Mouse (Mus musculus) hindbrain, embryonic 12.5 days (tissue): ENCODE measurements around the gene Morc1. TPM values are rescaled to one million over a fixed set of nuclear protein-coding genes. Genes with fewer than 3 reads are reported as not detected.
A peak's percentile ranks its signal among the peaks of the same experiment; 100 is the strongest.

Experiments
- ATAC-seq: fragments of 200-750 bp; cut with Nextera tagmentation; 2 replicates; pipeline ENCODE4 v1.8.0; 2017; ENCODE audit warnings: moderate TSS enrichment; ENCODE audit not compliant: low FRiP score
- H3K27ac ChIP-seq: fragments of 300-500 bp; sonication (generic); 2 replicates; pipeline ENCODE4 v1.5.1; 2016; ENCODE audit warnings: mild to moderate bottlenecking
- H3K27me3 ChIP-seq: fragments of 300-500 bp; sonication (generic); 2 replicates; pipeline ENCODE4 v1.6.1; 2016; ENCODE audit warnings: mild to moderate bottlenecking
- H3K36me3 ChIP-seq: fragments of 300-500 bp; sonication (generic); 2 replicates; pipeline ENCODE4 v1.6.1; 2016; ENCODE audit warnings: mild to moderate bottlenecking
- H3K4me1 ChIP-seq: fragments of 300-500 bp; sonication (generic); 2 replicates; pipeline ENCODE4 v1.6.1; 2016
- H3K4me2 ChIP-seq: fragments of 300-500 bp; sonication (generic); replicated peaks from 2 replicates; pipeline ENCODE4 v1.6.1; 2016; ENCODE audit warnings: mild to moderate bottlenecking
- H3K4me3 ChIP-seq: fragments of 300-500 bp; sonication (generic); 2 replicates; pipeline ENCODE4 v1.5.1; 2016; ENCODE audit warnings: mild to moderate bottlenecking
- H3K9ac ChIP-seq: fragments of 300-500 bp; sonication (generic); 2 replicates; pipeline ENCODE4 v1.6.1; 2016; ENCODE audit warnings: mild to moderate bottlenecking, moderate library complexity
- H3K9me3 ChIP-seq: fragments of 300-500 bp; sonication (generic); replicated peaks from 2 replicates; pipeline ENCODE4 v1.6.1; 2016; ENCODE audit warnings: mild to moderate bottlenecking
- WGBS: fragments of 180-500 bp; shearing (Covaris S2); methylation state at CpG from one replicate; pipeline ENCODE4 v1.1.7; 2016; 5-methylcytosine and 5-hydroxymethylcytosine counted together
- polyA plus RNA-seq: library from polyadenylated mRNA; unstranded; fragments of >200 nt; fragmentation: Nextera tagmentation; extraction: Ambion mirVana; gene quantifications from 2 replicates; pipeline ENCODE4 v1.2.1, GENCODE M21; 2016

Morc1 gene
- polyA plus RNA-seq, 1 experiment from 2014 or later, result not detected

- Histone ChIP-seq H3K9ac (no peak overlapping the region), H3K4me1 (no peaks in the 10 kb centered on the region), H3K27me3 (no peaks in the 10 kb centered on the region), H3K27ac (no peak overlapping the region), H3K4me2 (no peak overlapping the region), H3K9me3 (no peaks in the 10 kb centered on the region), H3K4me3 (no peak overlapping the region), H3K36me3 (no peaks in the 10 kb centered on the region)
- ATAC-seq, result no peak
Observed at GRCm38 (mm10) chr16:48519569-48519968, 88.5 kb downstream of the Morc1 start.

GRCm38 (mm10) chr16:48537108-48537507 lies 106.1 kb downstream of the Morc1 start:
- no peak for ATAC-seq
- 92% methylated on average over 5 of the region's 5 CpGs for WGBS
- H3K27ac ChIP-seq, result no peak overlapping the region
- no peaks in the 10 kb centered on the region for H3K4me1 ChIP-seq
- no peaks in the 10 kb centered on the region for H3K9me3 ChIP-seq
- no peak overlapping the region for H3K9ac ChIP-seq
- H3K4me3 ChIP-seq, result no peak overlapping the region
- no peaks in the 10 kb centered on the region for H3K36me3 ChIP-seq
- no peaks in the 10 kb centered on the region for H3K27me3 ChIP-seq
- no peak overlapping the region for H3K4me2 ChIP-seq

GRCm38 (mm10) chr16:48562290-48563080 lies 131.4 kb downstream of the Morc1 start:
- no peak overlapping the region for H3K4me2 ChIP-seq

GRCm38 (mm10) chr16:48570354-48570753 lies 139.3 kb downstream of the Morc1 start:
- Histone ChIP-seq H3K27ac (no peak overlapping the region), H3K27me3 (no peaks in the 10 kb centered on the region)
- WGBS, result 22% methylated on average over 9 of the region's 9 CpGs

More at GRCm38 (mm10) chr16:48562290-48563080, 131.4 kb downstream of the Morc1 start:
- H3K36me3 ChIP-seq, result no peaks in the 10 kb centered on the region
- peak; percentile 70 for ATAC-seq
- no peaks in the 10 kb centered on the region for H3K27me3 ChIP-seq
- no peaks in the 10 kb centered on the region for H3K9me3 ChIP-seq
- 13% methylated on average over 11 of the region's 11 CpGs for WGBS
- H3K4me1 ChIP-seq, result peaks cover 9% of the 10 kb centered on the region
- no peak overlapping the region for H3K9ac ChIP-seq
- H3K4me3 ChIP-seq, result no peak overlapping the region
- H3K27ac ChIP-seq, result 0 out of 2 replicates have a peak overlapping the region, but pooled peaks have one; percentile 2

GRCm38 (mm10) chr16:48574072-48574471 lies 143.0 kb downstream of the Morc1 start:
- 85% methylated on average over 5 of the region's 5 CpGs for WGBS
- ATAC-seq, result no peak

More at GRCm38 (mm10) chr16:48570354-48570753, 139.3 kb downstream of the Morc1 start:
- Histone ChIP-seq H3K9ac (no peak overlapping the region), H3K4me3 (no peak overlapping the region), H3K4me1 (no peaks in the 10 kb centered on the region), H3K9me3 (no peaks in the 10 kb centered on the region), H3K36me3 (no peaks in the 10 kb centered on the region), H3K4me2 (no peak overlapping the region)
- peak; percentile 78; the same call in 1 of the 2 replicates for ATAC-seq

GRCm38 (mm10) chr16:48574499-48574898 lies 143.5 kb downstream of the Morc1 start:
- Histone ChIP-seq H3K27me3 (no peaks in the 10 kb centered on the region), H3K9ac (no peak overlapping the region), H3K4me3 (no peak overlapping the region), H3K4me2 (no peak overlapping the region), H3K4me1 (no peaks in the 10 kb centered on the region), H3K27ac (no peak overlapping the region), H3K36me3 (no peaks in the 10 kb centered on the region), H3K9me3 (0 out of 2 replicates have a peak, but pooled peaks cover 3% of the 10 kb centered on the region)
- ATAC-seq, result no peak
- WGBS, result 83% methylated on average over 3 of the region's 3 CpGs

More at GRCm38 (mm10) chr16:48574072-48574471, 143.0 kb downstream of the Morc1 start:
- Histone ChIP-seq H3K9ac (no peak overlapping the region), H3K4me1 (no peaks in the 10 kb centered on the region), H3K4me3 (no peak overlapping the region), H3K27me3 (no peaks in the 10 kb centered on the region), H3K36me3 (no peaks in the 10 kb centered on the region), H3K4me2 (no peak overlapping the region), H3K27ac (no peak overlapping the region), H3K9me3 (no peaks in the 10 kb centered on the region)

GRCm38 (mm10) chr16:48585369-48585768 lies 154.3 kb downstream of the Morc1 start:
- 84% methylated on average over 6 of the region's 6 CpGs for WGBS
- Histone ChIP-seq H3K4me2 (no peak overlapping the region), H3K4me3 (no peak overlapping the region), H3K27me3 (no peaks in the 10 kb centered on the region), H3K9me3 (no peaks in the 10 kb centered on the region), H3K36me3 (no peaks in the 10 kb centered on the region), H3K4me1 (no peaks in the 10 kb centered on the region), H3K9ac (no peak overlapping the region), H3K27ac (no peak overlapping the region)
- ATAC-seq, result no peak

GRCm38 (mm10) chr16:48594457-48594856 lies 163.4 kb downstream of the Morc1 start:
- Histone ChIP-seq H3K36me3 (no peaks in the 10 kb centered on the region), H3K4me1 (no peaks in the 10 kb centered on the region), H3K27me3 (no peaks in the 10 kb centered on the region), H3K9me3 (no peaks in the 10 kb centered on the region), H3K4me3 (no peak overlapping the region), H3K9ac (no peak overlapping the region), H3K27ac (no peak overlapping the region), H3K4me2 (no peak overlapping the region)
- 88% methylated on average over 5 of the region's 5 CpGs for WGBS
- ATAC-seq, result no peak

GRCm38 (mm10) chr16:48595216-48595615 lies 164.2 kb downstream of the Morc1 start:
- 0 out of 2 replicates have a peak, but pooled peaks have one; percentile 40 for ATAC-seq
- Histone ChIP-seq H3K9me3 (no peaks in the 10 kb centered on the region), H3K36me3 (no peaks in the 10 kb centered on the region), H3K4me2 (no peak overlapping the region), H3K4me3 (no peak overlapping the region), H3K9ac (no peak overlapping the region), H3K27me3 (no peaks in the 10 kb centered on the region), H3K4me1 (no peaks in the 10 kb centered on the region), H3K27ac (no peak overlapping the region)
- 54% methylated on average over 1 of the region's 1 CpGs for whole genome bisulfite sequencing

- Histone ChIP-seq H3K4me1 (no peaks in the 10 kb centered on the region), H3K9me3 (no peaks in the 10 kb centered on the region), H3K36me3 (no peaks in the 10 kb centered on the region), H3K27me3 (no peaks in the 10 kb centered on the region), H3K27ac (no peak overlapping the region), H3K4me3 (no peak overlapping the region), H3K9ac (no peak overlapping the region), H3K4me2 (no peak overlapping the region)
- no peak for ATAC-seq
- 87% methylated on average over 2 of the region's 2 CpGs for WGBS
Observed at GRCm38 (mm10) chr16:48603735-48604211, 172.7 kb downstream of the Morc1 start.

GRCm38 (mm10) chr16:48606476-48607038 lies 175.5 kb downstream of the Morc1 start:
- H3K4me2 ChIP-seq, result no peak overlapping the region
- H3K4me3 ChIP-seq, result no peak overlapping the region
- H3K27ac ChIP-seq, result no peak overlapping the region
- H3K4me1 ChIP-seq, result no peaks in the 10 kb centered on the region
- H3K9ac ChIP-seq, result no peak overlapping the region
- H3K36me3 ChIP-seq, result no peaks in the 10 kb centered on the region
- H3K27me3 ChIP-seq, result no peaks in the 10 kb centered on the region
- H3K9me3 ChIP-seq, result no peaks in the 10 kb centered on the region
- 54% methylated on average over 4 of the region's 4 CpGs for WGBS
- no peak for ATAC-seq

GRCm38 (mm10) chr16:48608224-48608623 lies 177.2 kb downstream of the Morc1 start:
- no peaks in the 10 kb centered on the region for H3K36me3 ChIP-seq
- no peak overlapping the region for H3K9ac ChIP-seq
- 84% methylated on average over 3 of the region's 3 CpGs for WGBS
- no peak overlapping the region for H3K4me3 ChIP-seq
- no peaks in the 10 kb centered on the region for H3K27me3 ChIP-seq
- no peaks in the 10 kb centered on the region for H3K9me3 ChIP-seq
- no peak overlapping the region for H3K4me2 ChIP-seq
- H3K4me1 ChIP-seq, result no peaks in the 10 kb centered on the region
- no peak overlapping the region for H3K27ac ChIP-seq
- ATAC-seq, result no peak
